Mouse (Mus musculus): ENCODE measurements around the gene Jup. TPM values are rescaled to one million over a fixed set of nuclear protein-coding genes. Genes with fewer than 3 reads are reported as not detected.
A peak's percentile ranks its signal among the peaks of the same experiment; 100 is the strongest.
"Not testable (repeated sequence)": the region's sequence is repeated elsewhere in the genome, so short reads cannot be mapped to it uniquely, and the experiment has no call there.

The Jup gene
- total RNA-seq, 1 experiment from 2014 or later, result 81.5 TPM

- peak; percentile 78 for DNase-seq
These were observed 41.4 kb downstream of the Jup start, which contains the start of gene Hap1 for GRCm38 (mm10) chr11:100355972-100356818. TSS of gene Hap1 (minus strand) at chr11:100356128.

GRCm38 (mm10) chr11:100355151-100355951 lies 42.2 kb downstream of the Jup start:
- peak; percentile 47 for DNase-seq

- DNase-seq, result no peak
These were observed 45.3 kb downstream of the Jup start for GRCm38 (mm10) chr11:100352076-100352857.

GRCm38 (mm10) chr11:100344269-100344668 lies 53.3 kb downstream of the Jup start:
- DNase-seq, result no peak

- DNase-seq, result no peak
These were observed 61.8 kb downstream of the Jup start for GRCm38 (mm10) chr11:100335731-100336130.

- no peak for DNase-seq
These were observed 63.6 kb downstream of the Jup start, which contains the start of gene Gast for GRCm38 (mm10) chr11:100333944-100334457. TSS of gene Gast (plus strand) at chr11:100334407.

- no peak for DNase-seq
These were observed 64.6 kb downstream of the Jup start for GRCm38 (mm10) chr11:100332766-100333515.

GRCm38 (mm10) chr11:100330816-100331375 lies 66.7 kb downstream of the Jup start:
- not testable (repeated sequence) for DNase-seq

- DNase-seq, result no peak
These were observed 67.3 kb downstream of the Jup start for GRCm38 (mm10) chr11:100330235-100330634.

- no peak for DNase-seq
These were observed 69.8 kb downstream of the Jup start for GRCm38 (mm10) chr11:100327761-100328160.

- no peak for DNase-seq
These were observed 70.2 kb downstream of the Jup start for GRCm38 (mm10) chr11:100327316-100327715.

- DNase-seq, result no peak
These were observed 72.4 kb downstream of the Jup start for GRCm38 (mm10) chr11:100325062-100325629.

GRCm38 (mm10) chr11:100323578-100323977 lies 74.0 kb downstream of the Jup start:
- peak; percentile 61 for DNase-seq

- DNase-seq, result no peak
These were observed 74.8 kb downstream of the Jup start for GRCm38 (mm10) chr11:100322591-100323258.

GRCm38 (mm10) chr11:100321479-100322305 lies 75.9 kb downstream of the Jup start:
- DNase-seq, result not testable (repeated sequence)

GRCm38 (mm10) chr11:100320701-100321410 lies 76.7 kb downstream of the Jup start:
- DNase-seq, result not testable (repeated sequence)

- peak; percentile 95 for DNase-seq
These were observed 77.4 kb downstream of the Jup start for GRCm38 (mm10) chr11:100320172-100320630.
